Comparison of ENCODE assay signal across 8 mouse cellular contexts in genomic region chr1:185546346-185546745, GRCm38 (mm10).
DNase-seq lines count a peak whose midpoint lies in the region; ATAC-seq and TF ChIP-seq lines count a peak whose summit lies in the region.

No protein-coding gene starts in this region.

- H3K27me3 ChIP-seq in heart, postnatal 0 days (ENCODE audit: control insufficient read depth, insufficient read depth, low read length), result no peaks in the 10 kb centered on the region
- 0 out of 2 replicates have a peak, but pooled peaks cover 4% of the 10 kb centered on the region for H3K27me3 ChIP-seq in limb, embryonic 13.5 days
- no peaks in the 10 kb centered on the region for H3K27me3 ChIP-seq in stomach, postnatal 0 days (ENCODE audit: control insufficient read depth, insufficient read depth, low read length)

- no peak for ATAC-seq in heart, postnatal 0 days (ENCODE audit: insufficient read depth, low read depth)
- no peak for ATAC-seq in limb, embryonic 13.5 days (ENCODE audit: low FRiP score, low read depth)
- no peak for ATAC-seq in stomach, postnatal 0 days (ENCODE audit: low FRiP score, low TSS enrichment)

- H3K27ac ChIP-seq in heart, postnatal 0 days (ENCODE audit: low read depth), result no peak overlapping the region
- peak overlapping the region; percentile 59; the same call in 1 of the 2 replicates for H3K27ac ChIP-seq in limb, embryonic 13.5 days
- H3K27ac ChIP-seq in stomach, postnatal 0 days (replicated peaks), result no peak overlapping the region

- no peak overlapping the region for H3K9ac ChIP-seq in heart, postnatal 0 days (replicated peaks; ENCODE audit: low read depth, low read length)
- H3K9ac ChIP-seq in limb, embryonic 13.5 days, result no peak overlapping the region; the same call in 1 of the 2 replicates
- H3K9ac ChIP-seq in stomach, postnatal 0 days (ENCODE audit: low read length), result no peak overlapping the region

- intact Hi-C loops in heart, postnatal 14 days (cut with DNase I), result loop anchor here (2.0 kb wide), 2 partner anchors 136 to 1176 kb away; no protein-coding TSS in a partner anchor
- intact Hi-C loops in heart, postnatal 25 days (cut with DNase I), result loop anchor here (2.0 kb wide), 1 partner anchor 1176 kb away; no protein-coding TSS in a partner anchor

- H3K9me3 ChIP-seq in heart, postnatal 0 days (replicated peaks; ENCODE audit: control insufficient read depth, low read length), result no peaks in the 10 kb centered on the region
- no peaks in the 10 kb centered on the region; the same call in 1 of the 2 replicates for H3K9me3 ChIP-seq in limb, embryonic 13.5 days
- no peaks in the 10 kb centered on the region for H3K9me3 ChIP-seq in stomach, postnatal 0 days (ENCODE audit: control insufficient read depth, low read length)

- H3K4me2 ChIP-seq in heart, postnatal 0 days (ENCODE audit: low read depth, low read length), result no peak overlapping the region
- H3K4me2 ChIP-seq in limb, embryonic 13.5 days (replicated peaks), result no peak overlapping the region
- no peak overlapping the region for H3K4me2 ChIP-seq in stomach, postnatal 0 days (replicated peaks; ENCODE audit: low read depth)

- H3K4me1 ChIP-seq in heart, postnatal 0 days (ENCODE audit: control insufficient read depth, insufficient read depth), result no peaks in the 10 kb centered on the region
- peaks cover 23% of the 10 kb centered on the region for H3K4me1 ChIP-seq in limb, embryonic 13.5 days
- no peaks in the 10 kb centered on the region for H3K4me1 ChIP-seq in stomach, postnatal 0 days (replicated peaks; ENCODE audit: control insufficient read depth, insufficient read depth)

- no peak overlapping the region for H3K4me3 ChIP-seq in heart, postnatal 0 days (ENCODE audit: low read depth, low read length)
- H3K4me3 ChIP-seq in limb, embryonic 13.5 days, result no peak overlapping the region
- no peak overlapping the region for H3K4me3 ChIP-seq in stomach, postnatal 0 days (ENCODE audit: low read depth, low read length)

- no peaks in the 10 kb centered on the region for H3K36me3 ChIP-seq in heart, postnatal 0 days (replicated peaks; ENCODE audit: control insufficient read depth, insufficient read depth, low read length)
- H3K36me3 ChIP-seq in limb, embryonic 13.5 days, result no peaks in the 10 kb centered on the region
- no peaks in the 10 kb centered on the region for H3K36me3 ChIP-seq in stomach, postnatal 0 days (ENCODE audit: control insufficient read depth, insufficient read depth, low read length)

- DNase-seq in heart, postnatal 0 days (ENCODE audit: low spot score), result peak; percentile 36
- DNase-seq in heart, postnatal 14 days, result no peak
- DNase-seq in ES-CJ7 (ENCODE audit: low read depth, low spot score), result peak; percentile 48
- DNase-seq in embryo, embryonic 11 days, result peak; percentile 71
- DNase-seq in stomach, postnatal 0 days (ENCODE audit: low spot score), result no peak
- no peak for DNase-seq in B cell, adult 2 months
- no peak for DNase-seq in heart, postnatal 25 days (ENCODE audit: low spot score)

- TF ChIP-seq EP300 in heart, postnatal 0 days (IDR thresholded peaks at IDR 0.05; ENCODE audit: low read depth), result no peak
- no peak for TF ChIP-seq EP300 in stomach, postnatal 0 days (optimal IDR thresholded peaks at IDR 0.05)

- TF ChIP-seq CTCF in heart, postnatal 0 days (IDR thresholded peaks at IDR 0.05; ENCODE audit: low read depth), result peak; percentile 64
- TF ChIP-seq CTCF in stomach, postnatal 0 days (IDR thresholded peaks at IDR 0.05; ENCODE audit: low read depth), result peak; percentile 81

Comparison
In these comparisons a context has a peak if more than half of its experiments do, and no peak if none do; other contexts are left out.
1. DNase-seq: peak in heart, postnatal 0 days (single experiment), ES-CJ7 (single experiment) and embryo, embryonic 11 days (single experiment); none in heart, postnatal 14 days (0 of 2), stomach, postnatal 0 days (single experiment), B cell, adult 2 months (0 of 2) and heart, postnatal 25 days (single experiment).